Mouse (Mus musculus) retina, postnatal 7 days (tissue): ENCODE data around the gene Usp35.

ENCODE experiments used
- DNase-seq: peaks from one replicate; pipeline ENCODE4 v3.0.0-alpha.2; 2012; ENCODE audit warnings: low read depth, low spot score

The Usp35 gene

GRCm38 (mm10) chr7:97314646-97315045, 17.2 kb downstream of the Usp35 start:
- DNase-seq, result no peak

GRCm38 (mm10) chr7:97313364-97313995, 18.3 kb downstream of the Usp35 start:
- no peak for DNase-seq

GRCm38 (mm10) chr7:97312856-97313255, 19.0 kb downstream of the Usp35 start:
- no peak for DNase-seq

GRCm38 (mm10) chr7:97312196-97312595, 19.6 kb downstream of the Usp35 start:
- no peak for DNase-seq

GRCm38 (mm10) chr7:97311620-97312019, 20.2 kb downstream of the Usp35 start:
- DNase-seq, result no peak

GRCm38 (mm10) chr7:97310341-97310635, 21.5 kb downstream of the Usp35 start:
- no peak for DNase-seq

- DNase-seq, result no peak
These were observed 22.1 kb downstream of the Usp35 start for GRCm38 (mm10) chr7:97309461-97310340.

GRCm38 (mm10) chr7:97307546-97307945, 24.3 kb downstream of the Usp35 start:
- DNase-seq, result no peak

- no peak for DNase-seq
These were observed 25.0 kb downstream of the Usp35 start for GRCm38 (mm10) chr7:97306813-97307212.

- DNase-seq, result no peak
These were observed 26.6 kb downstream of the Usp35 start for GRCm38 (mm10) chr7:97305206-97305605.

GRCm38 (mm10) chr7:97304471-97304870, 27.3 kb downstream of the Usp35 start:
- no peak for DNase-seq

- no peak for DNase-seq
These were observed 28.2 kb downstream of the Usp35 start for GRCm38 (mm10) chr7:97303614-97304013.

GRCm38 (mm10) chr7:97302876-97303275, 28.9 kb downstream of the Usp35 start:
- no peak for DNase-seq

GRCm38 (mm10) chr7:97302261-97302660, 29.6 kb downstream of the Usp35 start:
- DNase-seq, result no peak

GRCm38 (mm10) chr7:97301321-97301720, 30.5 kb downstream of the Usp35 start:
- no peak for DNase-seq

- DNase-seq, result no peak
These were observed 30.9 kb downstream of the Usp35 start for GRCm38 (mm10) chr7:97300914-97301313.

GRCm38 (mm10) chr7:97298943-97299342, 32.9 kb downstream of the Usp35 start:
- DNase-seq, result no peak

GRCm38 (mm10) chr7:97298279-97298678, 33.5 kb downstream of the Usp35 start:
- no peak for DNase-seq

GRCm38 (mm10) chr7:97297466-97297865, 34.4 kb downstream of the Usp35 start:
- peak; percentile 55 for DNase-seq

- no peak for DNase-seq
These were observed 34.8 kb downstream of the Usp35 start for GRCm38 (mm10) chr7:97296986-97297385.

- no peak for DNase-seq
These were observed 60.8 kb downstream of the Usp35 start for GRCm38 (mm10) chr7:97271068-97271467.

- DNase-seq, result no peak
These were observed 61.5 kb downstream of the Usp35 start for GRCm38 (mm10) chr7:97270367-97270766.

GRCm38 (mm10) chr7:97262541-97262940, 69.3 kb downstream of the Usp35 start:
- no peak for DNase-seq
